Mouse (Mus musculus): ENCODE data around the gene Cacna1b.

DNA sequence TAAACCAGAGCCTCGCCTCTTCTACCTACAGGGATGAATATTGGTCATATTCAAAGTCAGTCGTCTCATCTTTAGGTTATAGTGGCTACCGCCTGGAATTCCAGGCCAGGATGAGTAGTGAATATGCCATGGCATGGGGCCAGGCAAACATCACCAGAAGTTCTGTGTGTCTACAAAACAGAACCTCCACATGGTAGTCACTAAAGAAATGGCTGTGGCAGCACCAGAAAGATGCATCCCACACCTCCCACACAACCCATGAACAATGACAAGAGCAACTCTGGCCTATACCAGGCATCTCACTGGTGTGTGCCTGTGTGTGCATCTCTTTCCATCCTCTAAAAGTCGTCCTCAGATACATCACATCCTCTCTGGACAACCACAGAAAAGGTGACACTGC is 145.8 kb downstream of the Cacna1b start:
- no peak for TF ChIP-seq CTCF (IDR thresholded peaks at IDR 0.05; ENCODE audit: low read depth)
- TF ChIP-seq EP300 (IDR thresholded peaks at IDR 0.05; ENCODE audit: low read depth) = no peak

Data from liver, postnatal 0 days (tissue).